ENCODE assay signal across 10 mouse cellular contexts in genomic region chr6:136165443-136166077, GRCm38 (mm10). TPM values are rescaled to one million over a fixed set of nuclear protein-coding genes. Genes with fewer than 3 reads are reported as not detected.
DNase-seq lines count a peak whose midpoint lies in the region; ATAC-seq and TF ChIP-seq lines count a peak whose summit lies in the region.
"Had no signal": no experiment of that assay in that cellular context is flagged by ENCODE, and none has a peak within 500 bp of the region (broad histone marks: within the 10 kb centered on the region; RNA-seq: fewer than 3 reads in every experiment).

No protein-coding gene starts in this region.

- H3K27me3 ChIP-seq in kidney, postnatal 0 days (ENCODE audit: insufficient read depth, low read length), result 0 out of 2 replicates have a peak, but pooled peaks cover 4% of the 10 kb centered on the region
- H3K27me3 ChIP-seq: megakaryocyte, embryonic 14.5 days had no signal

- DNase-seq in kidney, postnatal 0 days (ENCODE audit: low spot score), result peak; percentile 25
- DNase-seq in kidney, adult 11 months, result no peak
- DNase-seq in cerebellum, postnatal 14 days, result peak; percentile 77 to 81
- peak; percentile 50 to 59 for DNase-seq in frontal cortex, postnatal 10 days (ENCODE audit: low spot score in 2 of 2)
- DNase-seq in left cerebral cortex, postnatal 4 days, result peak; percentile 87
- no peak for DNase-seq in thymus, postnatal 14 days

- H3K27ac ChIP-seq in kidney, postnatal 0 days, result no peak overlapping the region

- no peak for ATAC-seq in kidney, postnatal 0 days (replicated peaks; ENCODE audit: low FRiP score, low read depth)
- ATAC-seq in megakaryocyte progenitor cell, adult 5-6 weeks (replicated peaks; ENCODE audit: poor library complexity), result no peak
- ATAC-seq in granulocyte monocyte progenitor cell, adult 5-6 weeks (replicated peaks; ENCODE audit: poor library complexity, severe bottlenecking), result no peak

- no peaks in the 10 kb centered on the region for H3K4me1 ChIP-seq in kidney, postnatal 0 days (replicated peaks; ENCODE audit: insufficient read depth, low read length)
- H3K4me1 ChIP-seq: megakaryocyte, embryonic 14.5 days had no signal

- WGBS in kidney, postnatal 0 days, result 66% methylated on average over 9 of the region's 9 CpGs

- no peak overlapping the region for H3K4me2 ChIP-seq in kidney, postnatal 0 days (ENCODE audit: low read length)

- no peaks in the 10 kb centered on the region for H3K36me3 ChIP-seq in kidney, postnatal 0 days (ENCODE audit: insufficient read depth, low read length)

- no peak overlapping the region for H3K4me3 ChIP-seq in kidney, postnatal 0 days (replicated peaks; ENCODE audit: low read depth, low read length)
- H3K4me3 ChIP-seq: megakaryocyte, embryonic 14.5 days had no signal

- no peak for TF ChIP-seq CTCF in kidney, postnatal 0 days (IDR thresholded peaks at IDR 0.05; ENCODE audit: low read depth)

- intact Hi-C loops in left cerebral cortex, postnatal 4 days (cut with DNase I), result no loop called here

- no peaks in the 10 kb centered on the region for H3K9me3 ChIP-seq in kidney, postnatal 0 days (replicated peaks; ENCODE audit: low read length)

- no peak overlapping the region for H3K9ac ChIP-seq in kidney, postnatal 0 days (ENCODE audit: low read depth, low read length)

RNA-seq across cellular contexts. Expression of gene Grin2b, which starts 7.8 kb away (rescaled TPM):
- 0.05 and 0.72 TPM in 2 replicates for polyA plus RNA-seq in kidney, postnatal 0 days (2015; fragmentation: Nextera tagmentation; extraction: Ambion mirVana)
- total RNA-seq in left cerebral cortex, postnatal 4 days (2021), result 100 to 1,000 TPM; 303 to 310 TPM
- not detected in 2 replicates for total RNA-seq in megakaryocyte progenitor cell, adult 5-6 weeks (2015)
- total RNA-seq in megakaryocyte progenitor cell, adult 5-6 weeks (2017), result not detected in 2 replicates
- not detected in 2 replicates for total RNA-seq in granulocyte monocyte progenitor cell, adult 5-6 weeks (2014; fragmentation: Nextera tagmentation)
- total RNA-seq in granulocyte monocyte progenitor cell, adult 5-6 weeks (2017), result not detected in 2 replicates
- polyA plus RNA-seq: small intestine, adult 2 months had no signal

Comparison
In these comparisons a context has a peak if more than half of its experiments do, and no peak if none do; other contexts are left out.
1. DNase-seq: peak in kidney, postnatal 0 days (single experiment), cerebellum, postnatal 14 days (2 of 2), frontal cortex, postnatal 10 days (2 of 2) and left cerebral cortex, postnatal 4 days (single experiment); none in kidney, adult 11 months (single experiment) and thymus, postnatal 14 days (single experiment).
2. RNA of gene Grin2b, which starts 7.8 kb away (total RNA-seq): 303 to 310 TPM in left cerebral cortex, postnatal 4 days; not detected in megakaryocyte progenitor cell, adult 5-6 weeks and not detected in granulocyte monocyte progenitor cell, adult 5-6 weeks; every median in the first group is over 100 times any median in the second.